Mouse (Mus musculus) layer of hippocampus, postnatal 36 days (tissue): ENCODE results near the gene Dazap1. TPM values are rescaled to one million over a fixed set of nuclear protein-coding genes. Genes with fewer than 3 reads are reported as not detected.

ENCODE experiments used
- DNase-seq, 2 experiments: peaks; one replicate each; pipeline ENCODE4 v3.0.0; 2022
- total RNA-seq, 2 experiments: library from RNA; stranded (reverse); gene quantifications; 2 replicates each; pipeline ENCODE4 v1.2.3; 2021

Dazap1 gene
- total RNA-seq, 2 experiments from 2014 or later: 82.6 to 100 TPM

DNA sequence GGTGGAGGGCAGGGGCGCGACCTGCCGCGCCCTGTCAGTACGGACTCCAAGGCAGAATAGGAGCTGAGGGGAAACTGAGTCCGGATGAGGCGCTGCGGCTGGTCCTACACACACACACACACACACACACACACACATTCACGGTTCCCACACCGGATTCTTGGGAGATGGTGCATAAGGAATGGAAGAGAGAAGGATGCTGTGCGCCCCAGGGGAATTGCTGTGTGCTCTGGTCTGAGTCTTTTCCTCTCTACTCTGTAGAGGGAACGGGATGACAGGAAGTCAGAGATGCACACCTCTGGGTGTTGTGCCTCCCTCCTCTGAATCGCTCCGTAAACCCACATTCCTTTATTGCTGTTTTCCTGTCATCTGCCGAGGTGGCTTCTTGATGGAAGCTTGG lies 38.0 kb downstream of the Dazap1 start:
- DNase-seq: no peak

DNA sequence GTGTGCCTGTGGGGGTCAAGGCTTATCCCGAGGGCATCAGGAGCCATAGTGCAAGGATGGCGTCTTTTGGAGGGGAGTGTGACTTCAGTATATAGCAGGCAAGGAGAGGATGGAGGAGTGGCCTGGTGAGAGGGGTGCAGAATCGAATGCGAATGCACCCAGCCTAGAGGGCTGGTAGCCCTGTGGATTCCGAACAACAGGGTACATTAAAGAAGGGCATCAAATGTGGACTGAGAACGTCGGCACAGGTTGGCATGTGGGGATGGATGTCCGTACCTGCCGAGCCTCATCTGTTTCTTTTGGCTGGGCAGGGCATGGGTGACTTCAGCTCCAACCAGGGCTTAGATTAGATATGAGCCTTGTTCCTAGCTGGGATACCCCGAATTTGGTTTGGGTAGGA lies 38.5 kb downstream of the Dazap1 start:
- DNase-seq: no peak

DNA sequence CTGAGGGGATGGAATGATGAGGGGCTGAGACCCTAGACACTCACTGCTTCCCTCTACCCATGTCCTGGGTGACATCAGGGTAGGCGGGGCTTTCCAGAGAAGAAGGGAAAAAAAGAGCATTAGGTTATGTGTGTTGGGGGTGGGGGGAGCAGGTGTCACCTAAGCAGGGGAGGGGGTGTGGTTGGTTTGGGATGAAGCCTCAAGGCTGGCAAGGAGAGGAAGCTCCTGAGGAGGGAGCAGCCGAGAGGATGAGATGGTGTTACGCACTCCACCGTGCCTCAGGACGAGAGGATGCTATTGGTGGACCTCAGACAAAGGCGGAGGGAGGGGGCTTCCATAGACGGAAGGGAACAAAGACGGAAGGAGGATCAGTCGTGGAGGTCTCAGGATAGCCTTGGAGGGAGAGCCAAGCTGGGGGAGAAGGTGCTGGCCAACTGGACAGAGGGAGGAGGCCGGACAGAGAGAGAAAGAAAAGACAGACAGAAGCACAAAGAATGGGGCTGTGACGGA lies 39.4 kb downstream of the Dazap1 start:
- DNase-seq: no peak

DNA sequence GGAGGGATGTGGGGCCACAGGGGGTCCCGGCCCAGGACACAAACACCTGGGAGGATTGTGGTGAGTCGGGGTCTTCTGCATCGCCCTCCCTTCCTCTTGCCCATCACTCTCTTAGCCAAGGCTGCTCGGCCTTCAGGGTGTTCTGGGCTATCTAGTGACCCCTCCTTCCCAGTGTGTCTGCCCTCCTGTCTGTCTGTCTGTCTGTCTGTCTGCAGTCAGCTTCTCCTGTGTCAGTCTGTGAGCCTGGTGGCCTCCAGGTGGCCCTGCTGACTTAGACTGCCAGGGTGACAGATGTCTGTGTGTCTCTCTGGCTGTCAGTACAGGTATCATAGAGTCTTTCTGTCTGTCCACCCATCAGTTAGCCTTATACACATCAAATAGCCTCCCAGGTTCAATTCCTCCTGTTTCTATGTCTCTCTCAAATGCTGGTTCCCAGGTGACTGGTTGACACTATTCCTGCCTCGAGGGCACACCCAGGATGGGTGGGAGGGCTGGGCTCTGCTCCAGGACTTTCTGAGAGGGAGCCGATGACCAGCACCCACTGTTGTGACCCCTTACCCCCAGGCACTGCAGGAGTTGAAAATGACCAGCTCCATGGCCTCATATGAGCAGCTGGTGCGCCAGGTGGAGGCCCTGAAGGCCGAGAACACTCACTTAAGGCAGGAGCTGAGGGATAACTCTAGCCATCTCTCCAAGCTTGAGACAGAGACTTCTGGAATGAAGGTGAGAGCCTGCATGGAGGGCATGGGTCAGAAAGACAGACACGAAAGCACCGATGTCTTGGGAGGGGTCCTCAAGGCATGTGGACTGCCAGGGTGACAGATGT lies 40.2 kb downstream of the Dazap1 start:
- no peak for DNase-seq

DNA sequence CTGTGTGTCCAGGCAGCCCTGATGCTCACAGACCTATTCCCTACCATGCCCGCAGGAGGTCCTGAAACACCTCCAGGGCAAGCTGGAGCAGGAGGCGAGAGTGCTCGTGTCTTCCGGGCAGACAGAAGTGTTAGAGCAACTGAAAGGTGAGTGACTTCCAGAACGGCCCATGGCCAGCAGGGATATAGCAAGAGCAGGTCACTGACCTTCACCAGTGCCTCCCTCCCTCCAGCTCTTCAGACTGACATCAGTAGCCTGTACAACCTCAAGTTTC lies 40.7 kb downstream of the Dazap1 start:
- no peak for DNase-seq

DNA sequence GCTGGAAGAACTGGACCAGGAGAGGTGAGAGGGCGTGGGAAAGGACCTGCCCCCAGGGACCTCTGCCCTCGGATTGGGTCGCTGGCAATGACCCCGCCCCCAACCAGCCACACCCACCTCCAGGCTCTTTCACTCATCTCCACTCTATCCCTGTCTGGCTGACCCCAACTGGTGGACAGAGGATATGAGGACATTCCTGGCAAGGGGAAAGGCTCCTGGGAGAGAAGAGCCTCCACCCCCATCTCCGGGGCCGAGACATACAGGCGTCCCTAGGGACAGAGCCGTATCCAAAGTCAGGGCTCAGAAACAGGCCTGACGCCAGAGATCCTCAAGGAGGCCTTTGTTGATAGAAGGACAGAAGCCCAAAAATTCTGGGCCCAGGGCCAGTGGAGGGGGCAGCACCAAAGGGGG lies 41.2 kb downstream of the Dazap1 start:
- no peak for DNase-seq

DNA sequence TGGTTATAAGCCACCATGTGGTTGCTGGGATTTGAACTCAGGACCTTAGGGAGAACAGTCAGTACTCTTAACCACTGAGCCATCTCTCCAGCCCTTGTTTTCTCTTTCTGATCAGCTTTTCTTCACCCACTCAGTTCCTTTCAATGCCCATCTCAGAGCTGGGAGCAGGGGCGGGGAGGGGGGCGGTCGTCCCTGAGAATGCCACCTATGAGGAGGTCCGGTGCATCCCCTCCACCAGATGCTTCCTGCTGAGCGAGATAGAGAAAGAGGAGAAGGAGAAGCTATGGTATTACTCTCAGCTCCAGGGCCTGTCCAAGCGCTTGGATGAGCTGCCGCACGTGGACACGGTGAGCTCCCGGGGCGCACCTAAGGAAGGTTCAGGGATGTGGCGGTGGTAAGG lies 43.2 kb downstream of the Dazap1 start:
- no peak for DNase-seq

DNA sequence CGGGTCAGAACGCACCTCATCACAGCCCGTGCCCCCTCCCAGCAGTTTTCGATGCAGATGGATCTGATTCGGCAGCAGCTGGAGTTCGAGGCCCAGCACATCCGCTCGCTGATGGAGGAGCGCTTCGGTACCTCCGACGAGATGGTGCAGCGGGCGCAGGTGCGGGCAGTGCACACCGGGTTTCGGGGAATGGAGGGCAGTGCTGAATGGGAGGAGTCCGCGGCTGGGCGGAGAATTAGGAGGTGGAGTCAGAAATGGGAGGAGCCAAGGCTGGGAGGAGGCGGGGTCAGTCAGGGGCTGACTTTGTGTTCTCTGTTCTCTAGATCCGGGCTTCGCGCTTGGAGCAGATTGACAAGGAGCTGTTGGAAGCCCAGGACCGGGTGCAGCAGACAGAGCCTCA lies 43.6 kb downstream of the Dazap1 start:
- DNase-seq: no peak

DNA sequence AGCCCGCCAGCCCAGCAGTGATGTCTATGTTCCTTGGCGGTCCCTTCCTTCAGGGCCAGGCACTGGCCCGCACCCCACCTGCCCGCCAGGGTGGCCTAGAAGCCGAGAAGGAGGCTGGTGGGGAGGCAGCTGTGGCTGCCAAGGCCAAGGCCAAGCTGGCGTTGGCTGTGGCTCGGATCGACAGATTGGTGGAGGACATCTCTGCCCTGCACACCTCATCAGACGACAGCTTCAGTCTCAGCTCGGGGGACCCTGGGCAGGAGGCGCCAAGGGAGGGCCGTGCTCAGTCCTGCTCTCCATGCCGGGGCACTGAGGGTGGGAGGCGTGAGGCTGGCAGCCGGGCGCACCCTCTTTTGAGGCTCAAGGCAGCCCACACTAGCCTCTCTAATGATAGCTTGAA lies 50.3 kb downstream of the Dazap1 start:
- DNase-seq: no peak

DNA sequence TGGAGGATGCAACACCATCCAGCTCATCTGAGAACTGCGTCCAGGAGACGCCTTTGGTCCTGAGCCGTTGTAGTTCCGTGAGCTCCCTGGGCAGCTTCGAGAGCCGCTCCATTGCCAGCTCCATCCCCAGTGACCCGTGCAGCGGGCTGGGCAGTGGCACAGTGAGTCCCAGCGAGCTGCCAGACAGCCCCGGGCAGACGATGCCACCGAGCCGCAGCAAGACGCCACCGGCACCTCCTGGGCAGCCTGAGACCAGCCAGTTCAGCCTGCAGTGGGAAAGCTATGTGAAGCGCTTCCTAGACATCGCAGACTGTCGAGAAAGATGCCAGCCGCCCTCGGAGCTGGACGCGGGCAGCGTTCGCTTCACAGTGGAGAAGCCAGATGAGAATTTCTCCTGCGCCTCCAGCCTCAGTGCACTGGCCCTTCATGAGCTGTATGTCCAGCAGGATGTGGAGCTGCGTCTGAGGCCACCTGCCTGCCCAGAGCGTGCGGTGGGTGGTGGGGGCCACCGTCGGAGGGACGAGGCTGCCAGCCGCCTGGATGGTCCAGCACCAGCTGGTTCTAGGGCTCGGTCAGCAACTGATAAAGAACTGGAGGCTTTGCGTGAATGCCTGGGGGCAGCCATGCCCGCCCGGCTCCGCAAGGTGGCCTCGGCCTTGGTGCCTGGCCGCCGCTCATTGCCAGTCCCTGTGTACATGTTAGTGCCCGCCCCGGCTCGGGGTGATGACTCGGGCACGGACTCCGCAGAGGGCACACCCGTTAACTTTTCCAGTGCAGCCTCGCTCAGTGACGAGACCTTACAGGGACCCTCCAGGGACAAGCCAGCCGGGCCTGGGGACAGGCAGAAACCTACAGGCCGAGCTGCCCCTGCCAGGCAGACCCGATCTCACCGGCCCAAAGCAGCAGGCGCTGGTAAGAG lies 51.6 kb downstream of the Dazap1 start:
- DNase-seq: no peak

DNA sequence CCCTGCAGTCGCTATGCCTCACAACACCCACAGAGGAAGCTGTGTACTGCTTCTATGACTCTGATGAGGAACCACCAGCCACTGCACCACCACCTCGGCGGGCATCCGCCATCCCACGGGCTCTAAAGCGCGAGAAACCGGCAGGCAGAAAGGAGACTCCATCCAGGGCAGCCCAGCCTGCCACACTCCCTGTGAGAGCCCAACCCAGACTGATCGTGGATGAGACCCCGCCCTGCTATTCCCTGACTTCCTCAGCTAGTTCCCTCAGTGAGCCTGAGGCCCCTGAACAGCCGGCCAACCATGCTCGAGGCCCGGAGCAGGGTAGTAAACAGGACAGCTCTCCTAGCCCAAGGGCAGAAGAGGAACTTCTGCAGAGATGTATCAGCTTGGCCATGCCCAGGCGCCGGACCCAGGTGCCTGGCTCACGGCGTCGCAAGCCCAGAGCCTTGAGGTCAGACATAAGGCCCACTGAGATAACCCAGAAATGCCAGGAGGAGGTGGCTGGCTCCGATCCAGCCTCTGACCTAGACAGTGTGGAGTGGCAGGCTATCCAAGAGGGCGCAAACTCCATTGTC lies 52.4 kb downstream of the Dazap1 start:
- DNase-seq: no peak

DNA sequence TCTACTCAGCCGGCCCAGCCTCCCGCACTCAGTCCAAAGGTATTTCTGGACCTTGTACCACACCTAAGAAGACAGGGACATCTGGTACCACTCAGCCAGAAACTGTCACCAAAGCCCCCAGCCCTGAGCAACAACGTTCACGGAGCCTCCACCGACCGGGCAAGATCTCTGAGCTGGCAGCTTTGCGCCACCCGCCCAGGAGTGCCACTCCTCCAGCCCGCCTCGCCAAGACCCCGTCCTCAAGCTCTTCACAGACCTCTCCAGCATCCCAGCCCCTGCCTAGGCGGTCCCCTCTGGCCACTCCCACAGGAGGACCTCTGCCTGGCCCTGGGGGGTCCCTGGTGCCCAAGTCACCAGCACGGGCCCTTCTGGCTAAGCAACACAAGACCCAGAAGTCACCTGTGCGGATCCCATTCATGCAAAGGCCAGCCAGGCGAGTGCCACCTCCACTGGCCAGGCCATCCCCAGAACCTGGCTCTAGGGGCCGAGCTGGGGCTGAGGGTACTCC lies 53.3 kb downstream of the Dazap1 start:
- DNase-seq: no peak

DNA sequence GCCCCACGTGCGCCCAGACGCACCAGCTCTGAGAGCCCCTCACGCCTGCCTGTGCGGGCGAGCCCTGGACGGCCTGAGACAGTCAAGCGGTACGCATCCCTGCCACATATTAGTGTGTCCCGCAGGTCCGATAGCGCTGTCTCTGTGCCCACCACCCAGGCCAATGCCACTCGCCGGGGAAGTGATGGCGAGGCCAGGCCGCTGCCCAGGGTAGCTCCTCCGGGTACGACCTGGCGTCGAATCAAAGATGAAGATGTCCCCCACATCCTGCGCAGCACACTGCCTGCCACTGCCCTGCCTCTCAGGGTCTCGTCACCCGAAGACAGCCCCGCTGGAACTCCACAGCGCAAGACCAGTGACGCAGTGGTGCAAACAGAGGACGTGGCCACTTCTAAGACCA lies 54.0 kb downstream of the Dazap1 start:
- peak in 1 of 2 experiments; percentile 12 for DNase-seq

DNA sequence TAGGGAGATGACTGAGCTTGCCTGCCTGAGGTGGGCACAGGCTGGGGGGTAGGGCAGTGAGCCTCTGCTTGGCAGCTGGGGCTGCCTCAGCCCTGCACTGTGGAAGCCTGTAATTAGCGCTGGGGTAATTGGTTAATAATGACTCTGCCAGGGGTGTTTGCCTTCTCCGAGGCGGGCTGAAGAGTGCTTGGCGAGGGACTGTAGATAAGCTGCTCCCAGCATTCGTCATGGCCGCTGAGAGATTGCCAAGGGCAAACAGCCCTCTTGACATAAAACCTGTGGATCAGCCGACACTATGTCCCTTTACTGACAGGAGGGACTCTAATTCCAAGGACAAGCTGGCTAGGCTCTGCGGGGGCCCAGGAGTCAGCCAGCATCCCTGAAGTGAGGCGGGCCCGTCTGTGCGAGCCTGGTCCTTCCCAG lies 55.1 kb downstream of the Dazap1 start:
- DNase-seq: peak in 1 of 2 experiments; percentile 21

DNA sequence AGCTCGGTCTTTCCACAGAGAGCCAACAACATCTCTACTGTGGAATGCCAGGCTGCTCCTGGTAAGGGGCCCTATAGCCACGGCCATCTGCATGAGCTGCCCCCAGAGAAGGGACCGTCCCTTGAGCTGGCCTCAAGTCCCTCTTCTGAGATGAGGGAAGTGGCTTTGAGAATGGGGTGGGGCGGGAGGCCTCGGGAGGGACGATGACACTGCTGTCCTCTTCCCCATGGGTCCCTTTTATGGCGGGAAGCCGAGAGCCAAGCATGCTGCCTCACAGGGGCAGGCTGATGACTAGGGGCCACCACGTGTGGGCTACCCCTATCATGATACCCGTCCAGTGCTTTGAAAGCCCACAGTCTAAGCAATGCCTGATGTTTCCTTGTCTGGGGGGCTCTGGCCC lies 55.7 kb downstream of the Dazap1 start:
- no peak for DNase-seq

DNA sequence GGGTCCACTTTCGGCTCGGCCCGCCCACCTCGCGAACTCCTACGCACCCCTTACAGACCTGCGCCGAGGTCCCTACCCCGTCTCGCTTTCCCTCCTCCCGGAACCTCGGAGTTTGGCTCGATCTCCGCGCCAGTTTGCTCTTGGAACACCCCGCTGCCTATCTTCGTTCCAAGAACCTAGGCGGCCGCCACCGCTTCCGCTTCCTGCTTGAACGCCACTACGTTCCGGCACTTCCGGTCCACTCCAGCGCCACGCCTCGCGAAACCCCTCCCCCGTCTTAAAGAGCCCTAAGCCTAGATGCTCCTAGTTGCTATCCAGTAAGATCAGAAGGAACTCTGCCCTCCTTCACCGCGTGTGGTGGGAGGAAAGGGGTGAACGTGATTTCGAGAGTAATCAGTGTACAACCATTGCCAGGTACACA lies 59.1 kb downstream of the Dazap1 start, which contains the start of gene 2310011J03Rik:
2310011J03Rik (minus strand) TSS at position 198 of the 421 bp plus-strand sequence.
- DNase-seq: peak; percentile 89 to 90

DNA sequence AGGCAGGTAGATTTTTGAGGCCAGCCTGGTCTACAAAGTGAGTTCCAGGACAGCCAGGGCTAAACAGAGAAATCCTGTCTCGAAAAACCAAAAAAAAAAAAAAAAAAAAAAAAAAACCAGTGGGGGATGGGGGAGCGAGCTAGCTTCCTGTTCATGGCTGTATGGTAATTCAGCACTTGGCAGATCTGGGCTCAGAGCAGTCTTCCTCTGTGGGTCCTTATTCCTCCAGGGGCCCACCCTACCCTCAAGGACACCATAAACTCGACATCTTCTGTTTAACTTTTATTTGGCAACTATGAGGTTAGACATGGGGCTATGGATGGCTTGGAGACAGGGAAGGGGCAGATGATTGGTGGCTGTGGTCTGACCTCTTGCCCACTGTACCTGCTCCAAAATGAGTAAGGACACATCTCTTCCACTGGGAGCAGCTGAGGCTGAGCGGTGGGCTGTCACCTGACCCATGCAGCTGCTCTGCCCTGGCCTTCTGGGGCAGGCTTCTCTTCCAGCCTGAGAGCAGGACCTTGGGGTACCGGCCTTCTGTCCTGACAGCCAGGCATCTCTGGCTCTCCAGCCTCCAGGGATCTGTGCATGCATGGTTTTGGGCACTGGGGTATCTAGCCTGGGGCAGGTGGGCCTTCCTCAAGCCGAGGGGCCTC lies 59.9 kb downstream of the Dazap1 start:
- DNase-seq: no peak

DNA sequence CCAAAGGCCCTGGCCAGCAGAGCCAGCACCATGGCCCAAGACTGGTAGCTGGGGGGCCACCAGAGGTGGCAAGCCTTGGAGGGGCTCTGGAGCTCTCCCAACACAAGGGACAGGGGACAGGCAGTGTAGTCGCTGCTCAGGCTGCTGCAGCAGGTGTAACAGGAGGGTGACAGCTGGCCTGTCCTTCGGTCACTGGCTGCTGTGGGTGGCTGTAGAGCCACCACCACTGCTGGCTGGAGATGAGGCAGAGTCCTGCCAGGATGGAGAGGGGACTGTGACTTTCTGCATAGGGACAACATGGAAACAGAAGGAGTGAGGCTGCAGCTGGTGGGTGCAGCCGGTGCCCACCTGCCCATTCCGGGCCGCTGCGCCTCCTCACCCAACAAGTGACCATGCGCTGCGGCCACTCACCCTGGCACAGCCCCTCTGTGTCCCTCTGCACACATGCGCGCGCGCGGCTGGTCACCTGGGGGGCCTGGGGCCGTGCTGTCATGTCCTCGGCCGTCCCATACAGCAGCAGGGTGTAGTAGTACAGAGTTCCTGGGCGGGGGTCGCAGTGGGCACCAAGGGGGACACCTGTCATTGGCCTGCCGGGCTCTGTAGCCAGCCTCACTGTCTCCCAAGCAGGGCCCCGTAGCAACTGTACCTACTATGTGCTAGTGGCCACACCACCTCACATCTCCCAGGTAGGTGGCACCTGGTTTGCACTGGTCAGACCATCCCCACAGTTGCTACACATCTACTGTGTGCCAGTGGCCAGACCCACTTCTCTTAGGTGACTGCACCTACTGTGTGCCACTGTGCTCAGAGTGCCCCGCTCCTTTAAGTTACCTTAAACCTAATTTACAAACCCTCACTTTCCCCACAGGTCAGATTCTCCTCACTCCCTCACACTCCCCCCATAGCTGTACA lies 60.6 kb downstream of the Dazap1 start:
- no peak for DNase-seq

DNA sequence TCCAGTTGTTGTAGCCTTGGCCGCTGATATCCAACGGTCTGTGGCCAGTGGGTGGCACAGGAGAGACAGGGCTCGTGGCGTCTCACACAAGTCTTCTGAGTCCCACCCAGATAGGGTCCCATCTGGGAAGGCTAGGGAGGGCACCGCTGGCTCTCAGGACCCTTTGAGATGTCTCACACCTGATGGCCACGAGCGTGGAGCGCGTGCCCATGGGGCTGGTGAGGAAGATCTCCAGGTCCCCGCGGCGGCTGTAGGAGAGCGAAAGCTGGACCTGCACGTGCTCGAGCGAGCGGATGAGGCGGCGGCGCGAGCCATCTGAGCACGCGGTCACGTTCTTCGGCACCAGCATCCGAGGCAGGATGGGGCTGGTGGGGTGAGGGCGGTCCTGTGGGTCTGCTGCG lies 61.5 kb downstream of the Dazap1 start:
- no peak for DNase-seq

DNA sequence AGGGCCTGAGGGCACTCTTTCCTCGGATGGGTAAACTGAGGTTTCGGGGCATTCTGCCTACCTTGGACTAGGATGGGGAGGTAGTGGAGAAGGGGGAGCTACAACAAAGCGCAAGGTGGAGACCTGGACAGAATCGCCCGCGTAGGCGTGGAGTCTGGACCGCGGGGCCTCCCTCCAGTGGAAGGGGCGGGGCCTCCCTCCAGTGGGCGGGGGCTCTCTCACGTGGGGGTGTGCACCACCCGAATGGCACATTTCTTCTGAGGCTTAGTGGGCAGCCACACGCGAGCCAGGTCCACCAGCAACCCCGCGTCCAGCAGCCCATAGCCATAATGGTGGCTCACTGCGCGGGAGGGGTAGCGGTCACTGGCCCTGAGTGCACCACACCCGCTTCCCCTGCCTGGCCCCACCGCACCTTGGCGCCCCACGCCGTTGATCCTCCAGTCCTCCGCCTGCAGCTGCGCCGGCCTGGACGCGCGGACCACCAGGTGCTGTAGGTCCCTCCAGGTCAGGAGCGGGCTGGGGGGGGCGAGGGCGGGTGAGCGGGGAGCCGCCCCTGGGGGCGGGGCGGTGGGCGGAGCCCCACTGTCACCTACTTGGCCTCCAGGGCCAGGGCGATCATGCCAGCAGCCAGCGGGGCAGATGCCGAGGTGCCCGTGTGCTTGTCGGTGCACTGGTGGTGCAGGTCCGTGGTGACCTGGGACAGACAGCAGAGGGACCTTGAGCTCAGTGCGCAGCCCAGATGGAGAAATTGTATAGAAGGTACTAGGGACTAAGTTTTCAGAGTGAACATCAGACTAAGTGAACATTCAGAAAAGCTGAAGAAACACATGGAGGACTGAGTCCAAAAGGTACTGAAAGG lies 62.2 kb downstream of the Dazap1 start:
- DNase-seq: no peak
